Mouse (Mus musculus) midbrain, embryonic 11.5 days (tissue): Measurements from ENCODE around the gene Sez6l. TPM values are rescaled to one million over a fixed set of nuclear protein-coding genes. Genes with fewer than 3 reads are reported as not detected.

Source experiments
- ATAC-seq: fragments of 200-750 bp; cut with Nextera tagmentation; 2 replicates; pipeline ENCODE4 v1.8.0; 2017; ENCODE audit warnings: moderate TSS enrichment, moderate library complexity; ENCODE audit not compliant: low FRiP score
- DNase-seq: peaks from one replicate; pipeline ENCODE4 v3.0.0; 2015; ENCODE audit warnings: low spot score; ENCODE audit errors: missing footprints
- H3K27ac ChIP-seq: fragments of 300-500 bp; sonication (generic); 2 replicates; pipeline ENCODE4 v1.5.1; 2014; ENCODE audit warnings: low read depth, low read length
- H3K27me3 ChIP-seq: fragments of 300-500 bp; sonication (generic); 2 replicates; pipeline ENCODE4 v1.6.1; 2014; ENCODE audit warnings: mild to moderate bottlenecking, low read length, moderate library complexity, mixed read lengths; ENCODE audit not compliant: control insufficient read depth, insufficient read depth
- H3K36me3 ChIP-seq: fragments of 300-500 bp; sonication (generic); 2 replicates; pipeline ENCODE4 v1.6.1; 2014; ENCODE audit warnings: mild to moderate bottlenecking, low read length, moderate library complexity, mixed read lengths; ENCODE audit not compliant: control insufficient read depth, insufficient read depth
- H3K4me1 ChIP-seq: fragments of 300-500 bp; sonication (generic); 2 replicates; pipeline ENCODE4 v1.6.1; 2014; ENCODE audit warnings: low read length; ENCODE audit not compliant: control insufficient read depth, insufficient read depth
- H3K4me2 ChIP-seq: fragments of 300-500 bp; sonication (generic); 2 replicates; pipeline ENCODE4 v1.6.1; 2014; ENCODE audit warnings: mild to moderate bottlenecking, moderate library complexity
- H3K4me3 ChIP-seq: fragments of 300-500 bp; sonication (generic); 2 replicates; pipeline ENCODE4 v1.5.1; 2014; ENCODE audit warnings: low read depth, low read length
- H3K9ac ChIP-seq: fragments of 300-500 bp; sonication (generic); 2 replicates; pipeline ENCODE4 v1.6.1; 2014; ENCODE audit warnings: low read length
- H3K9me3 ChIP-seq: fragments of 300-500 bp; sonication (generic); 2 replicates; pipeline ENCODE4 v1.6.1; 2016; ENCODE audit warnings: low read length; ENCODE audit not compliant: control insufficient read depth
- WGBS: fragments of 180-500 bp; shearing (Covaris S2); extraction: QIAGEN DNeasy Blood & Tissue Kit; methylation state at CpG from one replicate; pipeline ENCODE4 v1.1.7; 2014; 5-methylcytosine and 5-hydroxymethylcytosine counted together
- polyA plus RNA-seq: library from polyadenylated mRNA; unstranded; fragments of >200 nt; fragmentation: Nextera tagmentation; extraction: Ambion mirVana; gene quantifications from 2 replicates; pipeline ENCODE4 v1.2.1, GENCODE M21; 2014

Gene Sez6l
- polyA plus RNA-seq = 2.6 TPM in 2 replicates

DNA sequence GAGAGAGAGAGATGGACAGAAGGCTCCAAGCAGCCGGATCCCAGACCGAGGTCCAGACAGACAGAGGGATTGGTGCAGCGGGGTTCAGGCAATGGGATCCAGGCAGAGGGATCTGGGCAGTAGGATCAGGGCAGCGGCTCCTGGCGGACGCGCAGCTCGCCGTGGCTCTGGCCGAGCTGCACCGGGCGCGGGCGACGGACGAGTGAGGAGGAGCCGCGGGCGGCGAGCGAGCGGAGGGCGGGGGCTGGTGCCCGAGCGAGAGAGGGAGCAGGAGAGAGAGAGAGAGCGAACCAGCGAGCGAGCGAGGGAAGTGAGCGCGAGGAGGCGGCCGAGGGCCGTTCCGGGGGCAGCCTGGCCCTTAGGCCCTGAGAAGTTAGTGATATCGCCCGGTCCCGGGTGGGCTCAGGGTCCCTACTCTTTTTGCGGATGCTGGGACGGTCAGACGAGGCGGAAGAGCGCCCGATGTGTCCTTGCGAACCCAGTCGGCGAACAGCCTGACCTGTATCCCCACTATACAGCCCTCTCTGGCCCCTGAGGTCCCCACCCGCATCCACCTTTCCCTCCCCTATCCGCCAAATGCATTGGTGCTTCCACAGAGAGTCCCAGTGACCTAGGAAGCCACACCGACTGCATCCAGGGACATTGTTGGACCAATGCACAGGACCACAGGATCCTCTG, at the start of gene Sez6l:
Gene Sez6l (minus strand): TSS at position 193 of the 678 bp plus-strand sequence.
- peak; percentile 95 for DNase-seq
- no peak within 1 kb of the TSS for H3K27ac ChIP-seq
- H3K4me2 ChIP-seq = peak within 1 kb of the TSS; percentile 90
- H3K9me3 ChIP-seq = no peaks in the 10 kb centered on the region
- no peaks in the 10 kb centered on the region for H3K36me3 ChIP-seq
- peaks cover 32% of the 10 kb centered on the region for H3K27me3 ChIP-seq
- peak; percentile 76 for ATAC-seq
- peak within 1 kb of the TSS; percentile 65 for H3K9ac ChIP-seq
- WGBS = 0% methylated on average over 49 of the region's 50 CpGs
- peak within 1 kb of the TSS; percentile 48 for H3K4me3 ChIP-seq
- peaks cover 24% of the 10 kb centered on the region for H3K4me1 ChIP-seq

GRCm38 (mm10) chr5:112625555-112626160, 48.7 kb upstream of the Sez6l start:
- WGBS = 44% methylated on average over 31 of the region's 31 CpGs
- Histone ChIP-seq H3K4me3 (no peak overlapping the region), H3K27me3 (no peaks in the 10 kb centered on the region), H3K9me3 (no peaks in the 10 kb centered on the region), H3K4me2 (peak overlapping the region; percentile 31), H3K36me3 (no peaks in the 10 kb centered on the region), H3K4me1 (peaks cover 14% of the 10 kb centered on the region; the same call in 1 of the 2 replicates), H3K9ac (peak overlapping the region; percentile 40; the same call in 1 of the 2 replicates), H3K27ac (peak overlapping the region; percentile 40; the same call in 1 of the 2 replicates)
- DNase-seq (peak; percentile 92), ATAC-seq (peak; percentile 67)

DNA sequence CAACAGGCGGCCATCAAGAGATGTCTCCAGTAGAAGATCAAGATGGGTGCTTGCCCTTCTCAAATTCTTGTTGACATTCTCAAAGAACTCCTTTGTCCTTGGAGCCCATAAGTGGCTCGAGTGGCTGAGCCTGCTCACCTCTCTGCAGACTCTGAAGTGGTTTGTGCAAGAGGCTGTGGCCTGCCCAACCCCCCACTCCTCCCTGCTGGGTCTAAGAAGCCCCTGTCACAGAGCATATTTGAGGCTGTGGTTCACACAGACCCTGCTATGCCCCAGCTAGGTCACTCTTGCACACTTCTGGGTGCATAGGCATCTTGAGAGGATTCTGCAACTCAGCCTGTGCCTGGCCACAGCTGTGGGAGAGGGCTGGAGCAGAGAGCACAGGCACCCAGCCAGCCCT, 46.0 kb upstream of the Sez6l start:
- H3K4me3 ChIP-seq = no peak overlapping the region
- peaks cover 8% of the 10 kb centered on the region; the same call in 1 of the 2 replicates for H3K4me1 ChIP-seq
- no peaks in the 10 kb centered on the region for H3K36me3 ChIP-seq
- H3K9ac ChIP-seq = no peak overlapping the region
- ATAC-seq (no peak), DNase-seq (no peak)
- H3K4me2 ChIP-seq = no peak overlapping the region
- H3K27ac ChIP-seq = no peak overlapping the region
- no peaks in the 10 kb centered on the region for H3K27me3 ChIP-seq
- 48% methylated on average over 2 of the region's 2 CpGs for WGBS
- no peaks in the 10 kb centered on the region for H3K9me3 ChIP-seq

DNA sequence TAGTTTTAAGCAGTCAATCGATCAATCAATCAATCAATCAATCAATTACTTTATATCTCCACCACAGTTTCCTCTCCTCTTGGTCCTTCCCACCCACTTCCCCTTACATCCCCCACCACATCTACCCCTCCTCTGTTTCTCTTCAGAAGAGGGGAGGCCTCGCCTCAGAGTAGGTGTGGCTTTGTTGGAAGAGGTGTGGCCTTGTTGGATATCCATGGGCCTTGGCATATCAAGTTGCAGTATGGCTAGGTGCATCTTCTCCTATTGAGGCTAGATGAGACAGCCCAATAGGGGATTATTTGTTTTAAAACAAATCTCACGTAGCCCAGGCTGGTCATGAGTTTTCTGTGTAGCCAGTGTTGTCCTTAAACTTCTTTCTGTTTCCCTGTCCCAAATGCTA, 43.3 kb upstream of the Sez6l start:
- no peaks in the 10 kb centered on the region for H3K9me3 ChIP-seq
- H3K27me3 ChIP-seq = no peaks in the 10 kb centered on the region
- no peak for DNase-seq
- H3K4me1 ChIP-seq = no peaks in the 10 kb centered on the region
- no peak overlapping the region for H3K4me3 ChIP-seq
- no peak for ATAC-seq
- WGBS = 54% methylated on average over 3 of the region's 3 CpGs
- H3K9ac ChIP-seq = no peak overlapping the region
- H3K27ac ChIP-seq = no peak overlapping the region
- no peaks in the 10 kb centered on the region for H3K36me3 ChIP-seq
- no peak overlapping the region for H3K4me2 ChIP-seq

DNA sequence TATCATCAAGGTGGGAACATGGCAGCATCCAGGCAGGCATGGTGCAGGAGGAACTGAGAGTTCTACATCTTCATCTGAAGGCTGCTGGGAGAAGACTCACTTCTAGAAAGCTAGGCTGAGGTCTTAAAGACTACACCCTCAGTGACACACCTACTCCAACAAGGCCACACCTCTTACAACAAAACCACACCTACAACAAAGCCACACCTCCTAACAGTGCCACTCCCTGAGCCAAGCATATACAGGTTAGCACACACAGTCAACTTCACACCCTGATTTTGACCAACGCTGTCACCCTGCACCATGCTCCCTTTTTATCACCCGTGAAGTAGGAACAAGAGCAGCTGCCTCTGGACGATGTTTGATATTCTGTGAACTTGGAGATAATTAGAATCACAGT, 42.4 kb upstream of the Sez6l start:
- ATAC-seq (no peak), DNase-seq (no peak)
- H3K4me3 ChIP-seq = no peak overlapping the region
- H3K27ac ChIP-seq = no peak overlapping the region
- no peaks in the 10 kb centered on the region for H3K36me3 ChIP-seq
- no peaks in the 10 kb centered on the region for H3K27me3 ChIP-seq
- WGBS = 90% methylated on average over 3 of the region's 3 CpGs
- H3K9me3 ChIP-seq = no peaks in the 10 kb centered on the region
- no peak overlapping the region for H3K4me2 ChIP-seq
- H3K4me1 ChIP-seq = no peaks in the 10 kb centered on the region
- H3K9ac ChIP-seq = no peak overlapping the region

GRCm38 (mm10) chr5:112617602-112618247, 40.7 kb upstream of the Sez6l start:
- no peak overlapping the region for H3K27ac ChIP-seq
- 87% methylated on average over 16 of the region's 16 CpGs for WGBS
- no peaks in the 10 kb centered on the region for H3K36me3 ChIP-seq
- DNase-seq (no peak), ATAC-seq (no peak)
- no peaks in the 10 kb centered on the region for H3K9me3 ChIP-seq
- H3K4me3 ChIP-seq = no peak overlapping the region
- no peaks in the 10 kb centered on the region for H3K27me3 ChIP-seq
- H3K4me2 ChIP-seq = no peak overlapping the region
- H3K9ac ChIP-seq = no peak overlapping the region
- no peaks in the 10 kb centered on the region for H3K4me1 ChIP-seq

DNA sequence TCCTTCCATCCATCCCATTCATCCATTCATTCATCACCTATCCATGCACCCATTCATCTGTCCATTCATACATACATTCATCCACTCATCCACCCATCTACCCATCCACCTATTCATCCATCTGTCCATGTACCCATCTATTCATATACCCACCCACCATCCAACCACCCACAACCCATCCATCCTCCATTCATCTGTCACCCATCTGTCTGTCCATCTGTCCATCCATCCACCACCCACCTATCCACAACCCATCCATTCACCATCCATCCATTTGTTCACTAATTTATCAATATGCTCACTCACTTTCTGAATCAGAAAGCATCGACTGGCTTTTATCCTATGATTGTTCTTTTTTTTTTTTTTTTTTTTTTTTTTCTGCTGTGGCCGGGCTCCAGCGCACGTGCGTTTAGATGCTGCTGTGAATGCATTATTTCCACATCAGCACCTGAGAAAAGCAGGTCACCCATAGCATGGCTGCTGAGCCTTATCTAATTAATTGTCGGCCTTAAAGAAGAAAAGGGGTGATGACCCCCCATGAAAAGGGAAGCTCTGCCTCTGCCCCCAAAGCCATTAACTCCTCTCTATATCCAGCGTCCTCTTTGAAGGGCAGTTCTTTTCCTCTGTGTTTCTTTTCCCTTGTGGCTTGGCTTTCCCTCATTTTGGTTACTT, 39.1 kb upstream of the Sez6l start:
- no peaks in the 10 kb centered on the region for H3K9me3 ChIP-seq
- H3K36me3 ChIP-seq = no peaks in the 10 kb centered on the region
- no peak overlapping the region for H3K27ac ChIP-seq
- H3K27me3 ChIP-seq = no peaks in the 10 kb centered on the region
- no peak overlapping the region for H3K4me2 ChIP-seq
- no peak overlapping the region for H3K9ac ChIP-seq
- no peaks in the 10 kb centered on the region for H3K4me1 ChIP-seq
- ATAC-seq (no peak), DNase-seq (no peak)
- 59% methylated on average over 7 of the region's 7 CpGs for WGBS
- no peak overlapping the region for H3K4me3 ChIP-seq

DNA sequence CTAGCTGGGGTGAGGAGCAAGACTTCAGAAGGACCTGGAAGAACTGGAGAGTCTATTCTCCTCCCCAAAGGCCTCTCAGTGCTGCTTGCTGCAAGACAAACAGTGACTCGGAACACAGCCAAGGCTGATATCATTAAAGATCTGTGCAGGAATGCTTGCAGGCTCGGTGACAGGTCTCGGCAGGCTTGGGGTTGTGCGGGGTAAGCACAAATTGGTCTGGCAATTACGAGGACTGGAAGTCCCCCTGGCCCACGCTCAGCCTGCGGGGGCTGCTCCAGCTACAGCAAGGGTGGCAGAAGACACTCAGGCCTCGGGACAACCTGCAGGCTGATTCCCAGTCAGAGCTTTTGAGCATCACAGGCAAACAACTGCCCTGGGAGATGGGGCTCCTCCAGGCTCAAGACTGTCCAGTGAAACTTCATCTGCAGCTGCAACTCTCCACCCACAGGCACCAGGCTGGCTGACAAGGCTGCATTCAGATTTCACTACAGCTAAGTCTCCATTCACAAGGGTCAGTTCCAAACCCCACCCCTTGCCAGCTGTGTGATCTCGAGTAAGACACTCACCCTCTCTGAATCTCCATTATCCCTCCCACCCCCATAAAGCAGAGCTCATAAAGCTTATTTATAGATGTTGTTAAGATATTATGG, 31.0 kb upstream of the Sez6l start:
- H3K27ac ChIP-seq = no peak overlapping the region
- no peaks in the 10 kb centered on the region for H3K36me3 ChIP-seq
- WGBS = 64% methylated on average over 9 of the region's 9 CpGs
- H3K9ac ChIP-seq = no peak overlapping the region
- no peak overlapping the region for H3K4me3 ChIP-seq
- no peak overlapping the region for H3K4me2 ChIP-seq
- H3K27me3 ChIP-seq = no peaks in the 10 kb centered on the region
- no peaks in the 10 kb centered on the region for H3K4me1 ChIP-seq
- ATAC-seq = no peak
- H3K9me3 ChIP-seq = no peaks in the 10 kb centered on the region
- DNase-seq = no peak
